Mouse (Mus musculus): ENCODE data around the gene Samt1.
"Not testable (repeated sequence)": the region's sequence is repeated elsewhere in the genome, so short reads cannot be mapped to it uniquely, and the experiment has no call there.

Gene Samt1

GRCm38 (mm10) chrX:154012540-154012939 lies at the start of gene Samt1:
TSS of gene Samt1 (minus strand) at chrX:154012640.
- not testable (repeated sequence) for DNase-seq (ENCODE audit: low spot score in 2 of 2)

- not testable (repeated sequence) for DNase-seq (ENCODE audit: low spot score in 2 of 2)
Measured at GRCm38 (mm10) chrX:154054939-154055338, 42.5 kb upstream of the Samt1 start, which contains the start of gene Gm10057. TSS of gene Gm10057 (minus strand) at chrX:154055039.

- DNase-seq (ENCODE audit: low spot score in 2 of 2), result not testable (repeated sequence)
Measured at GRCm38 (mm10) chrX:154033727-154034126, 21.3 kb upstream of the Samt1 start, which contains the start of gene 4921511M17Rik. TSS of gene 4921511M17Rik (minus strand) at chrX:154033827.

GRCm38 (mm10) chrX:153976914-153977313 lies 35.5 kb downstream of the Samt1 start:
- not testable (repeated sequence) for DNase-seq (ENCODE audit: low spot score in 2 of 2)

- DNase-seq (ENCODE audit: low spot score in 2 of 2), result not testable (repeated sequence)
Measured at GRCm38 (mm10) chrX:153976467-153976866, 36.0 kb downstream of the Samt1 start.

- DNase-seq (ENCODE audit: low spot score in 2 of 2), result no peak
Measured at GRCm38 (mm10) chrX:153974450-153974849, 38.0 kb downstream of the Samt1 start.

GRCm38 (mm10) chrX:153952866-153953265 lies 59.6 kb downstream of the Samt1 start:
- not testable (repeated sequence) for DNase-seq (ENCODE audit: low spot score in 2 of 2)

All from right cerebral cortex, postnatal 36 days (tissue).